Mouse (Mus musculus) lung, postnatal 25 days (tissue): Measurements from ENCODE around the gene Gm10577.

Source experiments
- DNase-seq: peaks from one replicate; pipeline ENCODE4 v3.0.0; 2022; ENCODE audit warnings: low spot score

Gene Gm10577

GRCm38 (mm10) chr4:101020596-101020995 is at the start of gene Gm10577:
Gm10577 (minus strand) TSS chr4:101020696.
- DNase-seq, result no peak

GRCm38 (mm10) chr4:101069154-101069971 is 48.9 kb upstream of the Gm10577 start:
- peak; percentile 18 for DNase-seq

- peak; percentile 32 for DNase-seq
These were observed 48.3 kb upstream of the Gm10577 start, which contains the start of gene Raver2 for GRCm38 (mm10) chr4:101068786-101069153. Raver2 (plus strand) TSS chr4:101068983.

- no peak for DNase-seq
These were observed 45.9 kb upstream of the Gm10577 start for GRCm38 (mm10) chr4:101066401-101066800.

GRCm38 (mm10) chr4:101062146-101062545 is 41.6 kb upstream of the Gm10577 start:
- peak; percentile 59 for DNase-seq

- peak; percentile 26 for DNase-seq
These were observed 26.1 kb upstream of the Gm10577 start for GRCm38 (mm10) chr4:101046576-101046975.

- no peak for DNase-seq
These were observed 23.7 kb upstream of the Gm10577 start for GRCm38 (mm10) chr4:101044149-101044548.

- DNase-seq, result peak; percentile 31
These were observed 23.2 kb upstream of the Gm10577 start for GRCm38 (mm10) chr4:101043691-101044090.

- no peak for DNase-seq
These were observed 16.7 kb upstream of the Gm10577 start for GRCm38 (mm10) chr4:101037156-101037555.

GRCm38 (mm10) chr4:101035131-101035530 is 14.6 kb upstream of the Gm10577 start:
- no peak for DNase-seq

- DNase-seq, result no peak
These were observed 12.6 kb upstream of the Gm10577 start for GRCm38 (mm10) chr4:101033047-101033446.

GRCm38 (mm10) chr4:101027852-101028411 is 7.4 kb upstream of the Gm10577 start:
- peak; percentile 8 for DNase-seq

- DNase-seq, result no peak
These were observed 6.5 kb upstream of the Gm10577 start for GRCm38 (mm10) chr4:101026995-101027394.

- DNase-seq, result no peak
These were observed 6.1 kb upstream of the Gm10577 start for GRCm38 (mm10) chr4:101026566-101026965.

GRCm38 (mm10) chr4:101017806-101018205 is 2.7 kb downstream of the Gm10577 start:
- DNase-seq, result no peak

- DNase-seq, result no peak
These were observed 11.4 kb downstream of the Gm10577 start for GRCm38 (mm10) chr4:101009092-101009491.

GRCm38 (mm10) chr4:101008362-101008769 is 12.1 kb downstream of the Gm10577 start:
- DNase-seq, result no peak

GRCm38 (mm10) chr4:101002961-101003360 is 17.5 kb downstream of the Gm10577 start:
- DNase-seq, result no peak

GRCm38 (mm10) chr4:101001073-101001472 is 19.4 kb downstream of the Gm10577 start:
- DNase-seq, result no peak

GRCm38 (mm10) chr4:101000622-101001021 is 19.9 kb downstream of the Gm10577 start:
- DNase-seq, result no peak

- no peak for DNase-seq
These were observed 21.6 kb downstream of the Gm10577 start for GRCm38 (mm10) chr4:100998906-100999305.

- DNase-seq, result peak; percentile 59
These were observed 22.4 kb downstream of the Gm10577 start for GRCm38 (mm10) chr4:100998145-100998544.

GRCm38 (mm10) chr4:100996060-100996651 is 24.3 kb downstream of the Gm10577 start:
- DNase-seq, result no peak
